In genomic region chr7:78652296-78652695, GRCm38 (mm10) we compare ENCODE assay signal across 14 mouse cellular contexts.
DNase-seq lines count a peak whose midpoint lies in the region; ATAC-seq and TF ChIP-seq lines count a peak whose summit lies in the region.
"Had no signal": no experiment of that assay in that cellular context is flagged by ENCODE, and none has a peak within 500 bp of the region (broad histone marks: within the 10 kb centered on the region; RNA-seq: fewer than 3 reads in every experiment).

No protein-coding gene starts in this region.

- H3K27ac ChIP-seq in liver, embryonic 14.5 days, result no peak overlapping the region
- H3K27ac ChIP-seq: midbrain, embryonic 13.5 days had no signal

- H3K9ac ChIP-seq in liver, embryonic 14.5 days (replicated peaks), result no peak overlapping the region
- H3K9ac ChIP-seq: midbrain, embryonic 13.5 days had no signal

- H3K9me3 ChIP-seq in liver, embryonic 14.5 days (ENCODE audit: control insufficient read depth, low read length), result no peaks in the 10 kb centered on the region
- H3K9me3 ChIP-seq in E14TG2a.4 (ENCODE audit: low read length), result peaks cover 5% of the 10 kb centered on the region; the same call in 1 of the 2 replicates
- H3K9me3 ChIP-seq: midbrain, embryonic 13.5 days had no signal

- WGBS in liver, embryonic 14.5 days (ENCODE audit: insufficient replicate concordance), result 0% methylated on average over 1 of the region's 1 CpGs

- peak; percentile 25; the same call in 1 of the 2 replicates for TF ChIP-seq CTCF in liver, embryonic 14.5 days (IDR thresholded peaks at IDR 0.05; ENCODE audit: low read depth)
- TF ChIP-seq CTCF in E14TG2a.4 (conservative IDR thresholded peaks at IDR 0.05; ENCODE audit: low read length), result peak; percentile 39

- H3K27me3 ChIP-seq in liver, embryonic 14.5 days (ENCODE audit: control insufficient read depth, insufficient read depth, low read length), result no peaks in the 10 kb centered on the region
- peaks cover 3% of the 10 kb centered on the region; the same call in 1 of the 2 replicates for H3K27me3 ChIP-seq in E14TG2a.4 (ENCODE audit: insufficient read depth, low read length)
- H3K27me3 ChIP-seq in splenic B cell, adult 2 months (ENCODE audit: control insufficient read depth, insufficient read depth, low read length, poor library complexity, severe bottlenecking), result no peaks in the 10 kb centered on the region; the same call in 1 of the 2 replicates
- H3K27me3 ChIP-seq: midbrain, embryonic 13.5 days had no signal

- H3K4me3 ChIP-seq in liver, embryonic 14.5 days (ENCODE audit: insufficient read depth in 1 of 2, low read depth in 2 of 2, low read length in 2 of 2), result no peak overlapping the region
- H3K4me3 ChIP-seq in E14TG2a.4 (replicated peaks; ENCODE audit: low read length), result no peak overlapping the region
- H3K4me3 ChIP-seq: erythroblast, embryonic 14.5 days; midbrain, embryonic 13.5 days had no signal

- no peak for TF ChIP-seq EP300 in liver, embryonic 14.5 days (IDR thresholded peaks at IDR 0.05; ENCODE audit: low read depth)

- no peaks in the 10 kb centered on the region for H3K4me1 ChIP-seq in liver, embryonic 14.5 days (replicated peaks; ENCODE audit: control insufficient read depth in 2 of 2, insufficient read depth in 2 of 2, low read length in 1 of 2)
- H3K4me1 ChIP-seq in E14TG2a.4 (replicated peaks; ENCODE audit: low read depth, low read length), result no peaks in the 10 kb centered on the region
- H3K4me1 ChIP-seq: midbrain, embryonic 13.5 days had no signal

- H3K36me3 ChIP-seq in liver, embryonic 14.5 days (replicated peaks; ENCODE audit: control insufficient read depth, insufficient read depth, low read depth), result no peaks in the 10 kb centered on the region
- H3K36me3 ChIP-seq in E14TG2a.4 (ENCODE audit: insufficient read depth, low read length), result no peaks in the 10 kb centered on the region
- no peaks in the 10 kb centered on the region for H3K36me3 ChIP-seq in splenic B cell, adult 2 months (ENCODE audit: control insufficient read depth, insufficient read depth, low read length, poor library complexity, severe bottlenecking)
- H3K36me3 ChIP-seq: midbrain, embryonic 13.5 days had no signal

- no peak overlapping the region for H3K4me2 ChIP-seq in liver, embryonic 14.5 days (ENCODE audit: low read depth)
- H3K4me2 ChIP-seq: midbrain, embryonic 13.5 days had no signal

- DNase-seq in liver, embryonic 14.5 days (ENCODE audit: low read depth in 3 of 3, low spot score in 3 of 3), result no peak
- no peak for DNase-seq in liver
- peak; percentile 6 for DNase-seq in ZHBTc4 (ENCODE audit: low read depth, low spot score)
- peak; percentile 2 for DNase-seq in splenic B cell, adult 2 months (ENCODE audit: low read depth, low spot score)
- no peak for DNase-seq in T-cell, adult 2 months (ENCODE audit: low spot score)
- no peak for DNase-seq in cerebellum, adult 8-10 months
- DNase-seq: adrenal gland, postnatal 25 days; cerebellum, adult 18-20 months; embryo, embryonic 11 days; heart, postnatal 4 days; kidney, adult 18-20 months had no signal

- no peak for ATAC-seq in liver, embryonic 14.5 days (ENCODE audit: insufficient read depth)
- ATAC-seq: midbrain, embryonic 13.5 days had no signal

Comparison
In these comparisons a context has a peak if more than half of its experiments do, and no peak if none do; other contexts are left out.
1. DNase-seq: peak in ZHBTc4 (single experiment) and splenic B cell, adult 2 months (single experiment); none in liver, embryonic 14.5 days (0 of 3), liver (single experiment), T-cell, adult 2 months (single experiment) and cerebellum, adult 8-10 months (single experiment).